Mouse (Mus musculus): ENCODE measurements at regions not wholly inside any gene's neighbourhood (a gene's known extent, or its start where the extent isn't known, plus 50 kb on each side); places are given as distances from the start of the nearest gene placed in this dataset.
"Not testable (repeated sequence)": the region's sequence is repeated elsewhere in the genome, so short reads cannot be mapped to it uniquely, and the experiment has no call there.

GRCm38 (mm10) chr4:145774241-145774761 is 94.3 kb upstream of the Zfp986 start:
- peak; percentile 24 for DNase-seq (ENCODE audit: low spot score)
- H3K4me3 ChIP-seq, result peak overlapping the region; percentile 42
- not testable (repeated sequence) for H3K27me3 ChIP-seq (ENCODE audit: insufficient read depth, poor library complexity, severe bottlenecking); H3K4me1 ChIP-seq (replicated peaks); H3K36me3 ChIP-seq; H3K27ac ChIP-seq; H3K9me3 ChIP-seq
- WGBS, result 3% methylated on average over 49 of the region's 49 CpGs

- not testable (repeated sequence) for H3K4me1 ChIP-seq (replicated peaks); H3K27ac ChIP-seq; H3K36me3 ChIP-seq; H3K27me3 ChIP-seq (ENCODE audit: insufficient read depth, poor library complexity, severe bottlenecking); DNase-seq (ENCODE audit: low spot score); H3K4me3 ChIP-seq; H3K9me3 ChIP-seq
- 28% methylated on average over 5 of the region's 6 CpGs for WGBS
These were observed 93.7 kb upstream of the Zfp986 start for GRCm38 (mm10) chr4:145774884-145775283.

- H3K4me1 ChIP-seq (replicated peaks); DNase-seq (ENCODE audit: low spot score); H3K36me3 ChIP-seq; H3K27ac ChIP-seq; H3K27me3 ChIP-seq (ENCODE audit: insufficient read depth, poor library complexity, severe bottlenecking); H3K9me3 ChIP-seq; H3K4me3 ChIP-seq: not testable (repeated sequence)
These were observed 92.1 kb upstream of the Zfp986 start for GRCm38 (mm10) chr4:145776531-145776930.

GRCm38 (mm10) chr4:145781281-145781896 is 87.2 kb upstream of the Zfp986 start:
- no CpG with 5 or more reads among the region's 14 CpGs for WGBS
- H3K9me3 ChIP-seq, H3K4me3 ChIP-seq: not testable (repeated sequence)

GRCm38 (mm10) chr4:145814674-145815073 is 53.9 kb upstream of the Zfp986 start:
- H3K27ac ChIP-seq; H3K4me3 ChIP-seq; H3K4me1 ChIP-seq (replicated peaks); H3K36me3 ChIP-seq; H3K9me3 ChIP-seq; H3K27me3 ChIP-seq (ENCODE audit: insufficient read depth, poor library complexity, severe bottlenecking); DNase-seq (ENCODE audit: low spot score): not testable (repeated sequence)
- no CpG with 5 or more reads among the region's 4 CpGs for WGBS

More at GRCm38 (mm10) chr4:145781281-145781896, 87.2 kb upstream of the Zfp986 start:
- not testable (repeated sequence) for H3K4me1 ChIP-seq (replicated peaks); H3K27me3 ChIP-seq (ENCODE audit: insufficient read depth, poor library complexity, severe bottlenecking); H3K36me3 ChIP-seq; H3K27ac ChIP-seq; DNase-seq (ENCODE audit: low spot score)
